ENCODE assay signal across 7 mouse cellular contexts in the genomic region with DNA sequence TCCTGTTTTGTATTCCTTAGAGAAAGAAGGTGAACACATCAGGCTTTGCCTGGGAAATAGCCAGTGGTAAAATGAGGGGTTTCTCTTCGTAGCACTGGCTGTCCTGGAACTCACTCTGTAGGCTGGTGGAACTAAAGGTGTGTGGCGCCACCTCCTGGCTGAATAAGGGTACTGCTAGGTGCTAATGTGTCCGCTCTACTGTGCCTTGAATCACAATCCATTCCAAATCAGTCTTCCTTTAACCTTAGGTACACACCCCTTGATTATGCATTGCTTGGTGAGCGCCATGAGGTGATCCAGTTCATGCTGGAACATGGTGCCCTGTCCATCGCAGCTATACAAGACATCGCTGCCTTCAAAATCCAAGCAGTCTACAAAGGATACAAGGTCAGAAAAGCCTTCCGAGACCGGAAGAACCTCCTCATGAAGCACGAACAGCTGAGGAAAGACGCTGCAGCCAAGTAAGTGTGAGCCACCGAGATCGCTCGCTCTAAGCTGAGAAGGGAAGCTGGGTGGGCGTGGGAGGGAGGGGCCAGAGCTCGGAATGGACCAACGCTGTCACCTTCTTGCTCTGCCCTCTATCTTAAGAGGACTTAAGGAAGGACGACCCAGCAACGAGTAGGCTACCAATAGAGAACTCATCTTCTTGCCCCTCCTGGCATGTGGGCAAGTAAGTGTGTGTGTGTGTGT.
A peak's percentile ranks its signal among the peaks of the same experiment; 100 is the strongest.
DNase-seq lines count a peak whose midpoint lies in the region; ATAC-seq and TF ChIP-seq lines count a peak whose summit lies in the region.

No protein-coding gene starts in this region.

- no peaks in the 10 kb centered on the region; the same call in 1 of the 2 replicates for H3K4me1 ChIP-seq in forebrain, postnatal 0 days (ENCODE audit: insufficient read depth)
- no peaks in the 10 kb centered on the region for H3K4me1 ChIP-seq in hindbrain, embryonic 13.5 days (replicated peaks)

- H3K27me3 ChIP-seq in forebrain, postnatal 0 days (ENCODE audit: insufficient read depth, low read length), result no peaks in the 10 kb centered on the region
- no peaks in the 10 kb centered on the region for H3K27me3 ChIP-seq in hindbrain, embryonic 13.5 days

- no peak overlapping the region for H3K27ac ChIP-seq in forebrain, postnatal 0 days (ENCODE audit: low read depth, low read length)
- H3K27ac ChIP-seq in hindbrain, embryonic 13.5 days, result no peak overlapping the region

- peak; percentile 42 for ATAC-seq in forebrain, postnatal 0 days
- ATAC-seq in hindbrain, embryonic 13.5 days (ENCODE audit: low FRiP score), result peak; percentile 64

- WGBS in forebrain, postnatal 0 days, result 52% methylated on average over 18 of the region's 18 CpGs
- WGBS in hindbrain, embryonic 13.5 days, result 52% methylated on average over 18 of the region's 18 CpGs

- H3K4me2 ChIP-seq in forebrain, postnatal 0 days (ENCODE audit: low read depth), result peak overlapping the region; percentile 13; the same call in 1 of the 2 replicates
- 0 out of 2 replicates have a peak overlapping the region, but pooled peaks have one; percentile 20 for H3K4me2 ChIP-seq in hindbrain, embryonic 13.5 days

- H3K36me3 ChIP-seq in forebrain, postnatal 0 days (ENCODE audit: insufficient read depth), result no peaks in the 10 kb centered on the region
- H3K36me3 ChIP-seq in hindbrain, embryonic 13.5 days, result no peaks in the 10 kb centered on the region

- peak; percentile 26 for DNase-seq in Muller cell, postnatal 12 days (ENCODE audit: inconsistent ontology term)
- DNase-seq in c-Kit-positive CD71-negative TER-119-negative erythroid progenitor cells, embryonic 14.5 days (ENCODE audit: low read depth), result peak; percentile 65
- peak; percentile 76 for DNase-seq in forebrain, postnatal 0 days
- peak; percentile 64 to 72 for DNase-seq in left cerebral cortex, adult 18-20 months (ENCODE audit: low spot score in 2 of 2)
- DNase-seq in lung, postnatal 4 days, result peak; percentile 50 to 70
- DNase-seq in right cerebral cortex, postnatal 36 days (ENCODE audit: low spot score in 2 of 2), result peak; percentile 32 to 35

- H3K4me3 ChIP-seq in forebrain, postnatal 0 days (ENCODE audit: low read depth, low read length), result no peak overlapping the region
- no peak overlapping the region for H3K4me3 ChIP-seq in hindbrain, embryonic 13.5 days

- no peaks in the 10 kb centered on the region for H3K9me3 ChIP-seq in forebrain, postnatal 0 days (ENCODE audit: low read length)
- no peaks in the 10 kb centered on the region for H3K9me3 ChIP-seq in hindbrain, embryonic 13.5 days

- H3K9ac ChIP-seq in forebrain, postnatal 0 days, result no peak overlapping the region
- no peak overlapping the region for H3K9ac ChIP-seq in hindbrain, embryonic 13.5 days

- TF ChIP-seq CTCF in forebrain, postnatal 0 days (IDR thresholded peaks at IDR 0.05; ENCODE audit: low read depth), result peak; percentile 91

Comparison
In these comparisons a context has a peak if more than half of its experiments do, and no peak if none do; other contexts are left out.
1. DNase-seq: peak in every context shown above with its lines; median percentile 76 in forebrain, postnatal 0 days; 68 in left cerebral cortex, adult 18-20 months; 65 in c-Kit-positive CD71-negative TER-119-negative erythroid progenitor cells, embryonic 14.5 days; 60 in lung, postnatal 4 days; 34 in right cerebral cortex, postnatal 36 days; 26 in Muller cell, postnatal 12 days.